Mouse (Mus musculus) limb, embryonic 15.5 days (tissue): ENCODE measurements around the gene Grasp. TPM values are rescaled to one million over a fixed set of nuclear protein-coding genes. Genes with fewer than 3 reads are reported as not detected.

Source experiments
- ATAC-seq: fragments of 200-750 bp; cut with Nextera tagmentation; 2 replicates; pipeline ENCODE4 v1.8.0; 2017; ENCODE audit warnings: low read depth, moderate TSS enrichment; ENCODE audit not compliant: insufficient number of reproducible peaks, low FRiP score, low TSS enrichment
- H3K27ac ChIP-seq: fragments of 300-500 bp; sonication (generic); 2 replicates; pipeline ENCODE4 v1.5.1; 2015; ENCODE audit warnings: moderate library complexity, mild to moderate bottlenecking, inconsistent platforms
- H3K27me3 ChIP-seq: fragments of 300-500 bp; sonication (generic); 2 replicates; pipeline ENCODE4 v1.6.1; 2015; ENCODE audit warnings: inconsistent platforms
- H3K36me3 ChIP-seq: fragments of 300-500 bp; sonication (generic); 2 replicates; pipeline ENCODE4 v1.6.1; 2015; ENCODE audit warnings: inconsistent platforms
- H3K4me1 ChIP-seq: fragments of 300-500 bp; sonication (generic); 2 replicates; pipeline ENCODE4 v1.6.1; 2015; ENCODE audit warnings: inconsistent platforms
- H3K4me2 ChIP-seq: fragments of 300-500 bp; sonication (generic); 2 replicates; pipeline ENCODE4 v1.6.1; 2015; ENCODE audit warnings: mild to moderate bottlenecking, inconsistent platforms
- H3K4me3 ChIP-seq: fragments of 300-500 bp; sonication (generic); 2 replicates; pipeline ENCODE4 v1.5.1; 2015; ENCODE audit warnings: mild to moderate bottlenecking, inconsistent platforms
- H3K9ac ChIP-seq: fragments of 300-500 bp; sonication (generic); 2 replicates; pipeline ENCODE4 v1.6.1; 2015; ENCODE audit warnings: inconsistent platforms
- H3K9me3 ChIP-seq: fragments of 300-500 bp; sonication (generic); 2 replicates; pipeline ENCODE4 v1.6.1; 2016; ENCODE audit warnings: inconsistent platforms
- WGBS: fragments of 180-500 bp; shearing (Covaris S2); methylation state at CpG from one replicate; pipeline ENCODE4 v1.1.7; 2015; 5-methylcytosine and 5-hydroxymethylcytosine counted together
- polyA plus RNA-seq: library from polyadenylated mRNA; unstranded; fragments of >200 nt; fragmentation: Nextera tagmentation; extraction: Ambion mirVana; gene quantifications from 2 replicates; pipeline ENCODE4 v1.2.1, GENCODE M21; 2015

Grasp gene
- polyA plus RNA-seq, 1 experiment from 2014 or later = 7.2 TPM

- WGBS = 90% methylated on average over 7 of the region's 7 CpGs
- no peak overlapping the region for H3K4me2 ChIP-seq
These were observed 32.0 kb downstream of the Grasp start for GRCm38 (mm10) chr15:101255842-101256462.

DNA sequence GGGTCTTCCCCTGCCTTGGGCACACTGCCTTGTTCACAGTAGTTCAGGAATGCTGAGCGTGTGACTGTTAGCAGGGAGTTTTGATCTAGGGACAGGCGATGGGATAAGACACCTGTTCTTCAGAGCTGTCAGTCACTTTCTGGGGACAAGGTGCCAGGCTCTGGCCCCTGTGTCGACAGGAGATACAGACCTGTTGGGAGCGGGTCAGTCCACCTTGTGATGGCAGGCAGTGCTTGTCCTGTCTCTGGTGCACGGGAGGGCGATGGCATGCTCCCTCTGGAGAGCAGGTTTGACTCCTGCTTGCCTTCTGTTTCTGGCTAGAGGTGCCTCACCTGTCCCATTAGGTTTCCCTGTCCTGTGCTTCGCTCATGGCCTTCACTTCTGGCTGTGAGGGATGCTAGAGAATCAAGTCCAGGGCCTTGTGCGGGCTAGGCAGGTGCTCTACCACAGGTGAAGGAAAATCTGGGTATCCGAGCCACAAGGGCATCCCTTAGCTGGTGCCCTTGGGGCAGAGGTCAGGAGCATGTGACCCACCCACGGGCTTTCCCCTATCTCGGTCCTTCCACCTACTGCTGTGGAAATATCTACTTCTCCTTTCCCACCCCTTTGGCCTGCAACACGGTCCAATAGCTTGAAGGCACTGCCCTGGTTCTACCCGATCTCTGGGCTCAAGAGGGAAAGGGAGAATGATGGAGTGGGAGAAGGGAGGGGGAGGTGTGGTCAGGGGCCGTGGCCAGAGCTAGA is 32.6 kb downstream of the Grasp start:
- Histone ChIP-seq H3K9me3 (no peaks in the 10 kb centered on the region), H3K27me3 (no peaks in the 10 kb centered on the region), H3K9ac (no peak overlapping the region), H3K4me3 (no peak overlapping the region), H3K4me2 (no peak overlapping the region), H3K36me3 (no peaks in the 10 kb centered on the region), H3K27ac (no peak overlapping the region), H3K4me1 (peaks cover 38% of the 10 kb centered on the region)
- ATAC-seq = no peak
- 74% methylated on average over 14 of the region's 14 CpGs for WGBS

More at GRCm38 (mm10) chr15:101255842-101256462, 32.0 kb downstream of the Grasp start:
- Histone ChIP-seq H3K27me3 (no peaks in the 10 kb centered on the region), H3K4me1 (peaks cover 31% of the 10 kb centered on the region), H3K27ac (no peak overlapping the region), H3K36me3 (no peaks in the 10 kb centered on the region), H3K9me3 (no peaks in the 10 kb centered on the region), H3K9ac (no peak overlapping the region), H3K4me3 (no peak overlapping the region)
- no peak for ATAC-seq

- H3K9me3 ChIP-seq = no peaks in the 10 kb centered on the region
- no peak overlapping the region for H3K27ac ChIP-seq
- WGBS = 83% methylated on average over 11 of the region's 11 CpGs
- no peaks in the 10 kb centered on the region for H3K36me3 ChIP-seq
- peaks cover 52% of the 10 kb centered on the region for H3K4me1 ChIP-seq
- no peaks in the 10 kb centered on the region for H3K27me3 ChIP-seq
- ATAC-seq = no peak
- no peak overlapping the region for H3K4me3 ChIP-seq
- no peak overlapping the region for H3K9ac ChIP-seq
- no peak overlapping the region for H3K4me2 ChIP-seq
These were observed 34.4 kb downstream of the Grasp start for GRCm38 (mm10) chr15:101258420-101258819.

GRCm38 (mm10) chr15:101259922-101260321 is 35.9 kb downstream of the Grasp start:
- Histone ChIP-seq H3K36me3 (no peaks in the 10 kb centered on the region), H3K4me3 (no peak overlapping the region), H3K27me3 (no peaks in the 10 kb centered on the region), H3K4me2 (no peak overlapping the region), H3K4me1 (peaks cover 44% of the 10 kb centered on the region), H3K27ac (peak overlapping the region; percentile 93), H3K9ac (no peak overlapping the region), H3K9me3 (no peaks in the 10 kb centered on the region)
- WGBS = 82% methylated on average over 3 of the region's 3 CpGs
- no peak for ATAC-seq

DNA sequence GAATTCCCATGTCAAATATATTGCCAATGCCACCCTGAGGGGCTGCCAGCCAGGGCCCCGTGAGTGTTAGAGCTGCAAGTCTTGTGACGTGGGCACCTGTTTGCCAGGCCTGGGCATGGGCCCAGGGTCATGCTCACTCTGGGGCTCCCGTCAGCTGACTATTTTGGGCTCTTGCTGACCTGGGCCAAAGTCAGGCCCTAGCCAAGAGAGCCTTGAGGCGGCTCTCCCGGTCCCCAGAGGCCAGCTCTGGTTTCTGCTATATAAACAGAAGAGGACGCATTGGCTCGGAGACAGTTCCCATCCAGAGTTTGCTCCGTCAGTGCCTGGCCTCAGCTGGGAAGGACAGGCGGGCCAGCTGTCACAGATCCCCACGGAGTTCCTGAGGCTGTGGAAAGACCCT is 36.4 kb downstream of the Grasp start:
- Histone ChIP-seq H3K9me3 (no peaks in the 10 kb centered on the region), H3K27ac (peak overlapping the region; percentile 93), H3K4me3 (no peak overlapping the region), H3K27me3 (no peaks in the 10 kb centered on the region), H3K36me3 (no peaks in the 10 kb centered on the region), H3K9ac (0 out of 2 replicates have a peak overlapping the region, but pooled peaks have one; percentile 10), H3K4me1 (peaks cover 46% of the 10 kb centered on the region), H3K4me2 (no peak overlapping the region)
- 48% methylated on average over 10 of the region's 10 CpGs for WGBS
- no peak for ATAC-seq

- Histone ChIP-seq H3K9ac (0 out of 2 replicates have a peak overlapping the region, but pooled peaks have one; percentile 10), H3K4me1 (peaks cover 52% of the 10 kb centered on the region), H3K36me3 (no peaks in the 10 kb centered on the region), H3K27ac (peak overlapping the region; percentile 93), H3K9me3 (no peaks in the 10 kb centered on the region), H3K4me2 (peak overlapping the region; percentile 29), H3K27me3 (no peaks in the 10 kb centered on the region), H3K4me3 (0 out of 2 replicates have a peak overlapping the region, but pooled peaks have one; percentile 5)
- no peak for ATAC-seq
- 21% methylated on average over 13 of the region's 13 CpGs for WGBS
These were observed 37.1 kb downstream of the Grasp start for GRCm38 (mm10) chr15:101260874-101261622.

DNA sequence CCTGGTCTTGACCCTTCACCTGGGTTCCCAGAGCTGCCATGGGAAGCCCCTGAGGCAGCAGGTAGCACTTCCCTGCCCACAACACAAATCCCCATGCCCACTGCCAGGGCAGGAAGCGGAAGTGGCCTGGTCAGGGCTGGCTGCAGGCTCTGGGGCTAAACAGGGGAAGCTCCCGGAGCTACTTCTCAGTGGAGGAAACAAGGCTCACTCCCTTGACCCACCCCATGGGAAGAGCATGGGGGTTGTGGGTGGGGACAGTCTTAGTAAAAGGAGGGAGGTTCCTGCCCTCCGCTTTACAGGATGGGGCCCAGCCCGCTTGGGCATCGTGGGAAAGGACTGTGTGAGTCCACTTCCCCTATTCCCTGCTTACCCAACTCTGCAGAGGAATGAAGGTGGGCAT is 38.5 kb downstream of the Grasp start:
- H3K9me3 ChIP-seq = no peaks in the 10 kb centered on the region
- WGBS = 53% methylated on average over 5 of the region's 5 CpGs
- no peaks in the 10 kb centered on the region for H3K27me3 ChIP-seq
- ATAC-seq = no peak
- H3K4me3 ChIP-seq = no peak overlapping the region
- no peak overlapping the region for H3K9ac ChIP-seq
- no peaks in the 10 kb centered on the region for H3K36me3 ChIP-seq
- no peak overlapping the region for H3K4me2 ChIP-seq
- H3K4me1 ChIP-seq = peaks cover 61% of the 10 kb centered on the region
- H3K27ac ChIP-seq = peak overlapping the region; percentile 93

GRCm38 (mm10) chr15:101266132-101266963 is 42.4 kb downstream of the Grasp start:
- peak; percentile 88 for ATAC-seq
- H3K36me3 ChIP-seq = peaks cover 14% of the 10 kb centered on the region
- H3K27me3 ChIP-seq = no peaks in the 10 kb centered on the region
- peak overlapping the region; percentile 58 for H3K4me3 ChIP-seq
- H3K4me1 ChIP-seq = peaks cover 60% of the 10 kb centered on the region
- under 1% methylated on average over 56 of the region's 57 CpGs for WGBS
- H3K9me3 ChIP-seq = no peaks in the 10 kb centered on the region
- H3K9ac ChIP-seq = peak overlapping the region; percentile 37
- H3K27ac ChIP-seq = peak overlapping the region; percentile 85
- peak overlapping the region; percentile 96 for H3K4me2 ChIP-seq

DNA sequence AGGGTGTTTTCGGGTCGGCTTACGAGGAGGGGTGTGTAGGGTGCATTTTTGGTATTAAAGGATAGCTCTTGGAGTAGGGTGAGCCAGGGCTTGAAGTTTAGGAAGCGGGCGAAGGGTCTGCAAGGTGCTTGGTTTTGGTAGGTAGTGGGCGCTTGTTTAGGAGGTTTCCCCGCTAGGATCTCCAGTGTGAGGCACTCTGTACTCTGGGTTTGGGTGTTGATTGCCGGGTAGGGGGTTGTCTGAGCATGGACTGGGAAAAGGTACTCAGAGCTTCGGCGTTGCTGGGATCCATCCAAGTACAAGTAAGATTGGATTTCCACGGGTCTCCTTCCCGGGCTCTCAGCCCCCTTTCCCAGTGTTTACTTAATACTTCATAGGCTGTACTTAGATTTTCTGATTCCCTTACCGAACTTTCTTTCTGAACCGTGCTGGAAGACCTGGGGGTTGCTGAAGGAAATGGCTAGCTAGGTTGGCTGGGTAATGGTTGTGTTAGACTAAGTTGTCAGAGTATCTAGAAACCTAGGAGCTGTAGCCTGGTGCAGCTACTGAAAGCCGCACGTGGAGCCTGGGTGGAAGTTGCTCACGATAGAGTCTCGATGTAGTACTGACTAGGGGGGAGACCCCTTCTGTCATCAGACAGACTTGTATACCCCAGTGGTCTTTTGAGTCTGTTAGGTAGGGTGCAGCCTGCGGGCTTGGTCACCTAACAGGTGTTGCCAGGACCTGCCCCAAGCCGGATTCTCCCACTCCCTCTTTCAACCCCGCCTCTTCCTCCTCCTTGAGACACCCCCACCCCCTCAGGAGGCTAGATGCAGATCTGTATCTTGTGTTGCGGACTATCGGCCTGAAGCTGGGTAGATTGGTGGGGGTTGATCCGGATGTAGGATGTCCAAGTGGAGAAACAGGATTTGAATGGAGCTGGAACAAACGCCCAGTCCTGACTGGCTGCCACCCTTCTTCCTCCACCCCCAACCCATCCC is 43.4 kb downstream of the Grasp start:
- peak overlapping the region; percentile 85 for H3K27ac ChIP-seq
- peak overlapping the region; percentile 58 for H3K4me3 ChIP-seq
- ATAC-seq = peak; percentile 5; the same call in 1 of the 2 replicates
- peaks cover 23% of the 10 kb centered on the region for H3K36me3 ChIP-seq
- H3K9me3 ChIP-seq = no peaks in the 10 kb centered on the region
- 2% methylated on average over 25 of the region's 25 CpGs for WGBS
- H3K4me1 ChIP-seq = peaks cover 50% of the 10 kb centered on the region
- H3K9ac ChIP-seq = peak overlapping the region; percentile 37
- H3K4me2 ChIP-seq = peak overlapping the region; percentile 96
- no peaks in the 10 kb centered on the region for H3K27me3 ChIP-seq

DNA sequence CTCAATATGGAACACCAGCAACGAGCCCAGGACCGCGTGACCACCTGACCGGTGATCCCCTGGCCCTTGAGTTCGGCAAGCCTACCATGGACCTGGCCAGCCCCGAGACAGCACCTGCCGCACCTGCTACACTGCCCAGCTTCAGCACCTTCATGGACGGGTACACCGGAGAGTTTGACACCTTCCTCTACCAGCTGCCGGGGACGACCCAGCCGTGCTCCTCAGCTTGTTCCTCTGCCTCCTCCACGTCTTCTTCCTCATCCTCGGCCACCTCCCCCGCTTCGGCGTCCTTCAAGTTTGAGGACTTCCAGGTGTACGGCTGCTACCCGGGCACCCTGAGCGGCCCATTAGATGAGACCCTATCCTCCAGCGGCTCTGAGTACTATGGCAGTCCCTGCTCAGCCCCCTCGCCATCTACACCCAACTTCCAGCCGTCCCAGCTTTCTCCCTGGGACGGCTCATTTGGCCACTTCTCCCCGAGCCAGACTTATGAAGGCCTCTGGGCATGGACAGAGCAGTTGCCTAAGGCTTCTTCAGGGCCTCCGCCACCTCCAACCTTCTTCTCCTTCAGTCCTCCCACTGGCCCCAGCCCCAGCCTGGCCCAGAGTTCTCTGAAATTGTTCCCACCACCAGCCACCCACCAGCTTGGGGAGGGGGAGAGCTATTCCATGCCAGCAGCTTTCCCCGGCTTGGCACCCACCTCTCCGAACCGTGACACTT is 46.3 kb downstream of the Grasp start:
- Histone ChIP-seq H3K4me1 (peaks cover 38% of the 10 kb centered on the region), H3K9me3 (no peaks in the 10 kb centered on the region), H3K27me3 (no peaks in the 10 kb centered on the region), H3K9ac (no peak overlapping the region), H3K4me3 (no peak overlapping the region), H3K4me2 (no peak overlapping the region), H3K27ac (no peak overlapping the region), H3K36me3 (peaks cover 45% of the 10 kb centered on the region)
- WGBS = 91% methylated on average over 29 of the region's 29 CpGs
- ATAC-seq = no peak
